Mouse (Mus musculus) frontal cortex, postnatal 10 days (tissue): ENCODE data around the gene Rhox7a.
"Not testable (repeated sequence)": the region's sequence is repeated elsewhere in the genome, so short reads cannot be mapped to it uniquely, and the experiment has no call there.

Source experiments
- DNase-seq, 2 experiments: peaks; one replicate each; pipeline ENCODE4 v3.0.0; 2022; ENCODE audit warnings: low spot score in 2 of 2, mixed read lengths in 1 of 2

Rhox7a gene

GRCm38 (mm10) chrX:37831386-37831785 is at the start of gene Rhox7a:
Rhox7a (plus strand) TSS chrX:37831686.
- DNase-seq, result not testable (repeated sequence)

- no peak for DNase-seq
These were observed 24.0 kb upstream of the Rhox7a start for GRCm38 (mm10) chrX:37807286-37808080.

- DNase-seq, result no peak
These were observed 22.1 kb upstream of the Rhox7a start for GRCm38 (mm10) chrX:37809396-37809795.

- DNase-seq, result no peak
These were observed 20.3 kb upstream of the Rhox7a start for GRCm38 (mm10) chrX:37811179-37811578.

- no peak for DNase-seq
These were observed 15.8 kb upstream of the Rhox7a start for GRCm38 (mm10) chrX:37815665-37816064.

GRCm38 (mm10) chrX:37826610-37827009 is 4.9 kb upstream of the Rhox7a start, which contains the start of gene Rhox6:
Rhox6 (plus strand) TSS chrX:37826910.
- DNase-seq, result not testable (repeated sequence)

GRCm38 (mm10) chrX:37871641-37872040 is 40.2 kb downstream of the Rhox7a start:
- DNase-seq, result no peak

- DNase-seq, result no peak
These were observed 47.4 kb downstream of the Rhox7a start, which contains the start of gene Rhox8 for GRCm38 (mm10) chrX:37878844-37879243. Rhox8 (minus strand) TSS chrX:37878944.
